Mouse (Mus musculus) T-cell, adult 2 months (primary cell): ENCODE results near the gene Ubl7.
A peak's percentile ranks its signal among the peaks of the same experiment; 100 is the strongest.

Source experiments
- DNase-seq: peaks from one replicate; pipeline ENCODE4 v3.0.0; 2022; ENCODE audit warnings: low spot score

Ubl7 gene

GRCm38 (mm10) chr9:57967237-57967960 lies 56.6 kb downstream of the Ubl7 start:
- DNase-seq = no peak

- no peak for DNase-seq
These were observed 57.5 kb downstream of the Ubl7 start for GRCm38 (mm10) chr9:57968166-57968771.

GRCm38 (mm10) chr9:57968783-57969542 lies 58.2 kb downstream of the Ubl7 start:
- no peak for DNase-seq

GRCm38 (mm10) chr9:57969736-57970495 lies 59.1 kb downstream of the Ubl7 start:
- DNase-seq = no peak

- no peak for DNase-seq
These were observed 60.6 kb downstream of the Ubl7 start for GRCm38 (mm10) chr9:57971413-57971812.

- DNase-seq = peak; percentile 64
These were observed 61.4 kb downstream of the Ubl7 start for GRCm38 (mm10) chr9:57972141-57972591.

- no peak for DNase-seq
These were observed 62.1 kb downstream of the Ubl7 start for GRCm38 (mm10) chr9:57972776-57973439.

- DNase-seq = no peak
These were observed 62.8 kb downstream of the Ubl7 start for GRCm38 (mm10) chr9:57973440-57974066.

GRCm38 (mm10) chr9:57974221-57974620 lies 63.4 kb downstream of the Ubl7 start:
- DNase-seq = no peak

- no peak for DNase-seq
These were observed 64.5 kb downstream of the Ubl7 start for GRCm38 (mm10) chr9:57975200-57975821.

GRCm38 (mm10) chr9:57978025-57978424 lies 67.2 kb downstream of the Ubl7 start:
- DNase-seq = no peak

GRCm38 (mm10) chr9:57978858-57979257 lies 68.1 kb downstream of the Ubl7 start:
- no peak for DNase-seq
